Mouse (Mus musculus) spleen, embryonic (tissue): Measurements from ENCODE around the gene Lpar1.

Source experiments
- CTCF ChIA-PET: fragments of 350-600 bp; sonication (Branson Sonifier 250); formaldehyde crosslinking; loops from one replicate; lab custom pipeline; 2022; lab: Charles Lee

The Lpar1 gene

DNA sequence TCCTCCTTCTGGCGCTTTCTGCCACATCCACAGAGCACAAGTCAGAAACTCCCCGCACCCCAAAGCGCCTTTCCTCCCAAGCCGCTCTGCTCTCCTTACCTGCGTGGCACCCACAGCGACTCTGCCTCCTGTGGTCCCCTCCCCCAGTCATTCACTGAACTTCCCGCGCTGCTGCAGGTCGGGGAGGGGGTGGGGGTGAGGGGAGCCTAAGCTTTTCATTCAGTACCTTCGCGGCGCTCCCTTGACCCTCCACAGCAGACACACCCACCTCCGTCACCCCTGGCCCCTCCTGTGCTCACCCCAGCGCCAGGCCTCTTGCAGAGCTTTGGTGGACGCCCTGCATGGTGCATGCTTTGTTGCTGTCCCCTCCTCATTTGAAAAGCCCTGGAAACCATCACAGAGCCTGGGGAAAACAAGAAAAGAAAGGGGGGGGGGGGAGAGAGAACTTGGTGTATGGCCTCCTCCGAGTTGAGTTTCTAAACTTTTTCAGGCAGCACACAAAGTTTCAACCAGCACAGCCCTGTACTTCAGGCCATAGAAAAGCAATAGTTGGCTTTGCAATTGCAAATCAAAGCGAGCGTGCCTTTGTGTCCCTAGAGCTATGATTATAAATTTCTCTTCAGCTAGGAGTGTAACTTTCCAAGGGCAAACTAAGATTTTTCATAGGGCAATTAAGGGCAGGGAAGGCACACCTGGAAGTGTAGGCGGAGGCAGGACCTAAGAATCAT is at the start of gene Lpar1:
Gene Lpar1 (minus strand): TSS at position 268 of the 728 bp plus-strand sequence.
- CTCF ChIA-PET: no interaction called here

DNA sequence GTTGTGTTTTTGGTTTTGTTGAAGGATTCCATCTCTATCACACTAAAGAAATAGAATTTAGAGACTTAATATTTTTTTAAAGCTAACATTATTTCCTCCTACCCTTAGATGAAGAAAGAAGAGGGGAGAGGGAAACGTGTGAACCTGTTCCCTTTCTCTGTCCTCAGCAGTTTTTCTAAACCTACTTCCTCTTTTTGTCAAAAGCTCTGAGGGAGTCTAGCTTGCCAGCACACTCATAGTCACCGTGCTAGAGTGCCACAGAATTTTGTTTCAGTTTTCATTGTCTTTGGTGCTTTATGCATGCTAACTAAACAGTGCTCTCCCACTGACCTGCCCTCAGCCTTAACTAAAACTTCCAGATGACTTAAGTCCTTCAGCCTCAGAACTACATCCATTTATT is 32.2 kb upstream of the Lpar1 start:
- CTCF ChIA-PET: interaction anchor here (0.7 kb wide), 1 partner anchor 16 kb away, joined by 3 read pairs; no protein-coding TSS in a partner anchor

- CTCF ChIA-PET: no interaction called here
Observed at GRCm38 (mm10) chr4:58581191-58581590, 27.5 kb upstream of the Lpar1 start.

DNA sequence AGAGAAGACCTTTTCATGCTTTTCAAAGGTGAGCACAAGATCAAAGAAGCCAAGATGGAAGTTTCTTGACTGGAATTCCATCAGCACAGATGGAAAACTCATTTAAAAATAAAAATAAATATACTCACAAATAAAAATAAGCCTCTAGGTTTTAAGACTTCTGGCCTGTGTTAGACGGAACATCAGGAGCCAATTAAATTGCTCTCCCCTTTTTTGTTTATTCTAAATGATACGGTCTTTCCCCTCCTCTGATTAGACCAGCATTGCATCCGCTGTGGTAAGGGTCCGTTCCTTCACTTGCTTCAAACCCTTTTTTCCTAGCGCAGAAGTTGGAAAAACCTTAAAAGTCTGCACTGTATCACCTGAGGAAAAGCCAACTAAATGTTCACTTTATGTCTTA is 26.8 kb upstream of the Lpar1 start:
- CTCF ChIA-PET: no interaction called here

DNA sequence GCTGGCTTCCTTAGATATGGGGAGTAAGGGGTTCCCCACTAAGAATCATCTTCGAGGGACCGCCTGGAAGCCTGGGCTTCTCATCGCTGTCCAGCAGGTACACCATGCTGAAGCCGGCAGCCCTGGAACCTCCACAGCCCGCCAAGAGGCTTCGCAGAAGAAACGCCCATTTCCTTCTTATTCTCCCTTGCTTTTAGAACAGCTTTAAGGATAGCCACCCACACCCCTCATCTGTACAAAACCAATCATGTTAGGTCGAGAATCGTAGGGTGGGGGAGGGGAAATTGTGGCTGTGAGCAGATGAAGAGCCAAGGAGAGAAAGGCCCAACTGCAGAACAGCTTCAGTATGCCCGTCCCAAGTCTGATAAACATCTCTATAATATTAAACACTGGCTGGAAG is 26.4 kb upstream of the Lpar1 start:
- CTCF ChIA-PET: no interaction called here

DNA sequence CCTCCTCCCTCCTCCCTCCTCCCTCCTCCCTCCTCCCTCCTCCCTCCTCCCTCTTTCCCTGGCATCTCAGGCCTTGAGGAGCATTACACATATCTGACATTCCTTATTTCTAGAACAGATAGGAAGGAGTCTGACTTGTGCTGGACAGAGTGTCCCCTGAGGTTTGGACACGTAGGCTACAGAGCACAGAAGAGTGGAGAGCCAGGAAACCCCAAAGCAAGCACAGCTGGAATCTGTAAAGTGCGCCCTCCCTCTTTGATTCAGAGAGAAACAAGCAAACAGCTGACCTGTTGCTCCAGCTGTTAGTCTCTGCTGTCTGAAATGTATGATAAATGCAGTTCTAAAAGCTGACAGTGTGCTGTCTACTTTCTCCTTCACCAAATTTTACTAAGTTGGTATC is 24.8 kb upstream of the Lpar1 start:
- CTCF ChIA-PET: no interaction called here

DNA sequence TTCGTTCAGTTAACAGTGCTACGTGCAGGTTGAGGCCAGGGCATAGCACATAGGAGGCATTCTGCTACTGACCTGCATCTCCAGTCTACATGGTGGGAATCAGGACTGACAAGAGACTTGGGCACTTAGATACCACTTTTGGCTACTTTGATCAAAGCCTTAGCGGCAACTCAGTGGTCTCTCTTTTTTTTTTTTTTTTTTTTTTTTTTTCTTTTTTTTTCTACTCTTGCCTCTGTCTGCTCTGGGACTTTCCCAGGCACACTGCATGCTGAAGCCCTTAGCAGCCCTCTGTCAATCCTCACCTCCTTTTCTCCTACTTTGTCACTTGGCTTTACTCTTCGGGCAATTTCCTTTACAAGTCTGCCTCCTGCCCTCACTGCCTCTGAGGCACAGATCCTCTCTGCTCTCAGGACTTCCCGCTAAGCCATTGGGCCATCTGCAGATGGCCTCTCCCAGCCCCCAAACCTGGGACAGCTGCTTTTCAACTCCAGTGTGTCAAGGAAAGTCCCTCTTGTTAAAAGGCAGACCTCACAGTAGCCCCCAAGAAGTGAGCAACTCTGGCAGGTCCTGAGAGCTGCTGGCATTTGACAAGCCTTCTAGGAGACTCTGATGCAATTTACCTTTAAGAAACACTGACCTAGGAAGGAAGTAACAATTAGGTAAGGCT is 23.8 kb upstream of the Lpar1 start:
- CTCF ChIA-PET: no interaction called here

GRCm38 (mm10) chr4:58575831-58576230 is 22.1 kb upstream of the Lpar1 start:
- CTCF ChIA-PET: no interaction called here

GRCm38 (mm10) chr4:58574024-58574423 is 20.3 kb upstream of the Lpar1 start:
- CTCF ChIA-PET: no interaction called here

GRCm38 (mm10) chr4:58572446-58572845 is 18.7 kb upstream of the Lpar1 start:
- CTCF ChIA-PET: no interaction called here

DNA sequence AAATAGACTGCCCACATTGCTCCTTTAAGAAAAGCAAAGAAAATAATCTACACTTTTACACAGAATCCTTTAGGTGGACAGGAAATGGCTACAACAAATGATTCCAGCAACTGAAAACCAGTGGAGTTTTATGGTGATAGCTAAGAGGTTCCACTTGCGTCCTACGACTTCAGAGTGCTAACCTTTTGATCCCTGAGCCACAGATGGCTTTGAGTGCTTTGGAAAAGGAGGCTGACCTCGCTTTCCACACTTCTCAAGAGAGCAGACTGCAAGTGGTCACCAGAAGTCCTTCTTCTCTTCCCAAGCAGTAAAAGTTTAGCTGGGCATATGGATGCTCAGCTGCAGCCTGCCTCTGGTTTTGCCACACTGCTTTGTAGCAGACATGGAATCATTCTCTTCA is 18.0 kb upstream of the Lpar1 start:
- CTCF ChIA-PET: no interaction called here

- CTCF ChIA-PET: interaction anchor here (0.6 kb wide), 1 partner anchor 26 kb away, joined by 9 read pairs; no protein-coding TSS in a partner anchor
Observed at GRCm38 (mm10) chr4:58571232-58571631, 17.5 kb upstream of the Lpar1 start.

DNA sequence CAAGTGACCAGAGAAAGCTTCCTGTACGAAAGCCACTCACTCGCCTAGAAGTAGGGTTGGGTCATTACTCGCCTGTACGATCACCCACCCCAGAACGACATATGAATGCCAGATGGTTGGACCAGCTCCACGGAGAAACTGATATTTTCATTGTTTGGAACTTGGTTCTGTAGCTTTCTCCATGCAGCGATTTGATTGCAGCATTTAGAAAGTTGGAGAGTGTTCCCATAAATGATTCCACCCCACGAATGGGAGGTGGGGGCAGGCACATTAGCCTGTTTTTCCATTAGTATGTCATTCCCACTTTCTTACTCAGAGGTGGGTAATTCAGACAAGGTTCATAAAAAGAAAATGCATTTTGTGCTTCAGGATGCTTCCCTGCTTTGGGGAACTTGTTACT is 14.8 kb upstream of the Lpar1 start:
- CTCF ChIA-PET: no interaction called here

- CTCF ChIA-PET: no interaction called here
Observed at GRCm38 (mm10) chr4:58562776-58563175, 9.1 kb upstream of the Lpar1 start.

DNA sequence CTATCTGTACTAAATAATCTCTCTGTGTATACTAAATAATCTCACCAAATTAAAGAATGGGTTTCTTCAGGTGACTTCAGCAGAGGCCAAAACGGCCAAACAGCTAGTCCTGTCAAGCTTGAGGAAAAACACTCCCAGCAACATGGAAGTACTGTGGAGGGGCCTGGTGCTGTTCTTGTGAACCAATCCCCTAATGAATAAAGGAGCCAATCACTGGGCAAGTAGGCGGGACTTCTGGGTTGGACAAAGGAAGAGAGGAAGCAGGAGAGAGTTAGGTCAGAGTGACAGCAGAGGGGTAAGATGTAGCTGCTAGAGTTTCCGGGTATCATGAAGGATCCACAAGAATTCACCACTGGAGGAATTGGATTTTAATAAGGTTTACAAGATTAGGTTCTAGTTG is 3.3 kb upstream of the Lpar1 start:
- CTCF ChIA-PET: no interaction called here

DNA sequence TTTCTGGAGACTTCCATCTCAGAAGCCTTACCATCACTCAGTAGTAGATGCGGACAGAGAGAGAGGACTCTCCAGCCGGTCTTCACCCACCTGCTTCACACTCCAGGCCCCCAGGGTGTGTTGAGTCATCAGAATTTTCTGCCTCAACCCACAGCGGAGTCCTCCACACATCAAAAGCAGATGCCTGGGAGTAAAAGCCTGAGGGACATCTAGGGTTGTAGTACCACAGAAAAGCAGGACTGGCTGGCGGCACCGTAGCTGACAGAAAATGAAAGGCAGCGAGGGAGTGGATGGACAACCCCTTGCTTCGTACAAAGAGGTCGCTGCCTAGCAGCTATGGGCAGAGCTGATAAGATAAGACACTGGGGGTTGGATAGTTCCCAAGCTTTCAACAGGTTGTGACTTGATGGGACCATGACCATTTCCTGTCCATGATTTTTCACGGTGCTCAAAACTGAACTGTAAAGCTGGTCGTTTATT is 701 bp upstream of the Lpar1 start:
- CTCF ChIA-PET: no interaction called here

- CTCF ChIA-PET: no interaction called here
Observed at GRCm38 (mm10) chr4:58552731-58553630, 717 bp downstream of the Lpar1 start.

DNA sequence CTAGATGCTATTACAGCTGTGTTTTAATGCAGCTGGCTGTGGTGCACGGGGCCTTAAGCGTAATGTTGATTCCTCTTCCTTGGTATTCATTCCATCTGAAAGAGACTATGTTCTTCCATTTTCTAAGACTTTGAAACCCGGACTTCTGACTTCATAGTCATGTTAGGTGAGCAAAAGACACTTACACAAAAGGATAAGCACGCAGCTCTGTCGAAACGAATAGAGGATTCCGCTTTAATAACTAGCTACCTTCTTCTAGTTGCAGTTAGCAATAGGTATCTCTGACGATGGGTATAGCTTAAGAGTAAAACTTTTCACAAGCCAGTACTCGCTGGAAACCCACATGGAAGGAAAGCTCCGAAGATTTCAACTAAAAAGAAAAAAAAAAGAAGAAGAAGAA is 1.5 kb downstream of the Lpar1 start:
- CTCF ChIA-PET: no interaction called here

- CTCF ChIA-PET: no interaction called here
Observed at GRCm38 (mm10) chr4:58551820-58552219, 1.9 kb downstream of the Lpar1 start.

DNA sequence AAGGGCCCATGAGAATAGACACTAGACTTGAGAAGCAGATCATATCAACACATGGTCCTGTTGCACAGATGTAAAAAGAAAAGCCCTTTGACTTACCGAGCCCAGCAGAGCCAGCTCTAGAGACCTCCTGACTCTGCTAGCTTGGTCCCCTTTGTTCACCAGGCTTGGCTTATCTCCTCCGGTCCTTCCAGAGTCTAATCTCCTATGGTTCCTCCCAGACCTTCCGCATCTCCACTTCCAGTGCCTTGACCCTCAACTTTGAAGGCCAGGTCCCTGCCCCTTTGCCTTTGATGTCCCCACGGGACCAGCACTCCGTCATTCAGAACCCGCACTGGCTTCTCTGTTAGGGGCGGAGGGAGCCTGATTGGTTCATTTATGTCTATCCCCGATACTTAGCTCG is 6.0 kb downstream of the Lpar1 start:
- CTCF ChIA-PET: no interaction called here

- CTCF ChIA-PET: no interaction called here
Observed at GRCm38 (mm10) chr4:58547273-58547565, 6.5 kb downstream of the Lpar1 start.
